Mouse (Mus musculus) cerebellum, adult 11 months (tissue): Measurements from ENCODE around the gene Ctsh.

Source experiments
- DNase-seq: peaks from one replicate; pipeline ENCODE4 v3.0.0; 2022

Gene Ctsh

DNA sequence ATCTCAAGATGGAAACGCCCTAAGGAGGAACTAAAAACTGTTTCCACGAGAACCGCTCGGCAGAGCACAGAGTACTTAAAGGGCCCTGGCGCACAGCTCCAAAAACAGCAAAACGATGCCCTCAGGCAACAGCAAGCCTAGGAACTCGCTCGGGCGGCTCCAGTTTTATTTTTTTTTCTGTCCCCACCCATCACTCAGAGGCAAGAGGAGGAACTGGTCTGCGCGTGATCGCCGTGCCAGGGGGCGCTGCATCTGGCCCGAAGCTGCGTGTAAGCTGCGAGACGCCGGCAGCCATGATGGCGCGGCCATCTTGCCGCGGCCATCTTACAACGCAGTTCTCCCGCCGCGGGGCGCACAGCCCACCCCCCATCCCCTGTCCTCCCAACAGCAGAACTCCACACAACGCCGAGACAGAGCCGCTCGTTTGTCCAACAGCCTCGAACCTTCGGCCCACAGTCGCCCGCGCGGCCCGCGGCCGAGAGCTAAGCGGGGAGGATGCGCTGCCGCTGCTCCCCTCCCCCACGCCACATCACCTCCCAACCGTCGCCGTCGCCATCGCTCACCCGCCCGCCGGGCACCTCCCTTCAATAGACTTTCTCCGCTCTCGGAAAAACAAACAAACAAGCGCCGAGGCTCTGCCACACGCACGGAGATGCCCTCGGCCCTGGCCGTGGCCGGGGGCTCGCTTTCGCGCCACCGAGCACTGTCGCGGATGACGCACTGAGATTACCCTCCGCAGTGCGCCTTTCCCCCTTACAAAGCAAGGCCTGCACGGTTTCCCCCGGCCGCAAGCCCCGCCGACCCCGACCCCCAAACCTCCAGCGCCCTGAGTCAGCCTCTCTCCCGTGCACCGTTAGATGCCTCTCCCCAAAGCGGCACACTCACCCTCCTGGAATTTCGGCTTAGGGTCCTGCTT lies 60.0 kb downstream of the Ctsh start:
- DNase-seq: peak; percentile 80

- DNase-seq: peak; percentile 96
These were observed 60.8 kb downstream of the Ctsh start, which contains the start of gene Morf4l1 for GRCm38 (mm10) chr9:90114567-90115307. Gene Morf4l1, minus strand, starts transcription at chr9:90114774.

DNA sequence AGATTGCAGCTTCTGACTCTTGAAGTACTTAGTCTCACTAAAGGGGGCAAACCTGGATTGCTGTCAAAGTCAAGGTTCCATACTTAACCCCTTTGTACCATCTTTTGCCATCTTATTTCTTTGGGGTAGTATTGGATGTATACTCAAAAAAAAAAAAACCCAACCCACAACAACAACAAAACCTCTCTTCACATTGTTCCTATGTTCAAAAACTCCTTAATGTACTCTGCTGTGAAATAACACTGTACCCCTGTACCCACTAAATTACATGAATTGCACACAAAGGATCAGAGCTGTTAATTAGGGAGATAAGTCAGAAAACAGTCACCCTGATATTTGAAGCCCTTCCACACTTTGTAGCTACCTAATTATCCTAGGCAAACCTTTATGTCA lies 61.4 kb downstream of the Ctsh start:
- no peak for DNase-seq

DNA sequence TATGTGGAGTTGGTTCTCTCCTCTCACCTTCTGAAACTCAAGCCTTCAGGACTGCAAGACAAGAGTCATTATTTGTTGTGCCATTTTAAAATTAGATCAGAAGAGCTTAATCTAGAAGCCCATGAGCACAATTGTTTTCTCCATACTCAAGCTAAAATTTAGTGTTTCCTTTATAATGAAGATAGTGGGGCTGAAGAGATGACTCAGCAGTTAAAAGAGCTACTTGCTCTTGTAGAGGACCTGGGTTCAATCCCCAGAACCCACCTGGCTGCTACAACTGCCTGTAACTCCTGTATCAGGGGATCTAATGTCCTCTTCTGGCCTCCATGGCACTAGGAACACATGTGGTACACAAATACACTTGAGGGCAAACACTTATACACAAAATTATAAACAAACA lies 63.3 kb downstream of the Ctsh start:
- DNase-seq: no peak

GRCm38 (mm10) chr9:90122246-90122740 lies 68.3 kb downstream of the Ctsh start:
- no peak for DNase-seq

- no peak for DNase-seq
These were observed 70.4 kb downstream of the Ctsh start for GRCm38 (mm10) chr9:90124156-90124872.

DNA sequence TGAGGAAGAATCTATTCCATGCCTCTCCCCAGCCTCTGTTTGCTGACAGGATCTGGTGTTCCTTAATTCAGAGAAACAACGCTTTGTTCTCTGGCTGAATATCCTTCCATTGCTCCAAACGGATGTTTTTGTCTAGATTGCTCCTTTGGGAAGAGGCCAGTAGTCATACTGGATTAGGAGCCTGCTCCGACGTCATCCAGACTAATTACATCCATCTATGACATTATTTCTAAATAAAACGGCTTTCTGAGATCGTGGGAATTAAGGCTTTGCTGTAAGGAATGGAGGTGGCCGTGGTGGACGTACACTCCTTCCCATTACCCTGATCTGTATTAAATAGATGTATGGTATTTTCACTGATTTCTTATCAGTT lies 70.9 kb downstream of the Ctsh start:
- DNase-seq: no peak
